Mouse (Mus musculus) forebrain, embryonic 10.5 days (tissue): Measurements from ENCODE around the gene Fam214b. TPM values are rescaled to one million over a fixed set of nuclear protein-coding genes. Genes with fewer than 3 reads are reported as not detected.

Experiments
- DNase-seq: peaks from one replicate; pipeline ENCODE4 v3.0.0-alpha.2; 2017; ENCODE audit warnings: low spot score; ENCODE audit errors: extremely low spot score
- H3K27ac ChIP-seq: fragments of 300-500 bp; sonication (generic); 2 replicates; pipeline ENCODE4 v1.5.1; 2016; ENCODE audit warnings: mild to moderate bottlenecking
- H3K27me3 ChIP-seq: fragments of 300-500 bp; sonication (generic); 2 replicates; pipeline ENCODE4 v1.6.1; 2016; ENCODE audit warnings: mild to moderate bottlenecking; ENCODE audit not compliant: poor library complexity, severe bottlenecking
- H3K36me3 ChIP-seq: fragments of 300-500 bp; sonication (generic); replicated peaks from 2 replicates; pipeline ENCODE4 v1.6.1; 2016; ENCODE audit warnings: mild to moderate bottlenecking, moderate library complexity
- H3K4me1 ChIP-seq: fragments of 300-500 bp; sonication (generic); 2 replicates; pipeline ENCODE4 v1.6.1; 2016
- H3K4me3 ChIP-seq: fragments of 300-500 bp; sonication (generic); 2 replicates; pipeline ENCODE4 v1.5.1; 2016; ENCODE audit warnings: mild to moderate bottlenecking, moderate library complexity
- H3K9me3 ChIP-seq: fragments of 300-500 bp; sonication (generic); 2 replicates; pipeline ENCODE4 v1.6.1; 2016; ENCODE audit warnings: mild to moderate bottlenecking, moderate library complexity
- WGBS: fragments of 180-500 bp; shearing (Covaris S2); methylation state at CpG from one replicate; pipeline ENCODE4 v1.1.7; 2016; 5-methylcytosine and 5-hydroxymethylcytosine counted together
- polyA plus RNA-seq: library from polyadenylated mRNA; unstranded; fragments of >200 nt; fragmentation: Nextera tagmentation; extraction: Ambion mirVana; gene quantifications from 2 replicates; pipeline ENCODE4 v1.2.1, GENCODE M21; 2016

Fam214b gene
- polyA plus RNA-seq, 1 experiment from 2014 or later = 20.3 TPM

DNA sequence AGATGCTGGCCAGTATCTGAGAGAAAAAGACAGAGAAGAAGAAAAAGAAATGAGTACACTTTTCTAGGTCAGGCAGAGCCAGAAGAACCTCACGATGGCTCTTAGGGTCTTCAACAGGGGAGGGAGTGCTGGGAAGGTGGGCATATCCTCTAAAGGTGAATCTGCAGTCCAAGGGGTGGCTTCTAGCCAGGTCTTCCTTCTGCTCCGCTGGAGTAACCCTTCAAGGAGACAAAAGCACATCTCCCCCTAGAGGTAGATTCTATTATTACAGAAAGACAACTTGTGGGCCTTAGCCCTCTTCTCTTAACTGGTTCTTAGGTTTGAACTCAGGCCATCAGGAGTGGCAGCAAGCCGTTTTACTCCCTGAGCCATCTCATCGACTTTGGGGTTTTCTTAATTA is 6.6 kb upstream of the Fam214b start:
- H3K27me3 ChIP-seq = peaks cover 3% of the 10 kb centered on the region
- DNase-seq = no peak
- H3K9me3 ChIP-seq = no peaks in the 10 kb centered on the region
- no peaks in the 10 kb centered on the region for H3K36me3 ChIP-seq
- H3K27ac ChIP-seq = no peak overlapping the region
- H3K4me3 ChIP-seq = no peak overlapping the region
- WGBS = 12% methylated on average over 4 of the region's 4 CpGs
- H3K4me1 ChIP-seq = peaks cover 8% of the 10 kb centered on the region

GRCm38 (mm10) chr4:43047231-43047630 is 1.2 kb upstream of the Fam214b start:
- peaks cover 54% of the 10 kb centered on the region for H3K4me1 ChIP-seq
- no peaks in the 10 kb centered on the region for H3K27me3 ChIP-seq
- no peaks in the 10 kb centered on the region for H3K9me3 ChIP-seq
- peak overlapping the region; percentile 72 for H3K27ac ChIP-seq
- WGBS = 13% methylated on average over 5 of the region's 5 CpGs
- H3K4me3 ChIP-seq = peak overlapping the region; percentile 25; the same call in 1 of the 2 replicates
- no peaks in the 10 kb centered on the region for H3K36me3 ChIP-seq
- DNase-seq = peak; percentile 55

DNA sequence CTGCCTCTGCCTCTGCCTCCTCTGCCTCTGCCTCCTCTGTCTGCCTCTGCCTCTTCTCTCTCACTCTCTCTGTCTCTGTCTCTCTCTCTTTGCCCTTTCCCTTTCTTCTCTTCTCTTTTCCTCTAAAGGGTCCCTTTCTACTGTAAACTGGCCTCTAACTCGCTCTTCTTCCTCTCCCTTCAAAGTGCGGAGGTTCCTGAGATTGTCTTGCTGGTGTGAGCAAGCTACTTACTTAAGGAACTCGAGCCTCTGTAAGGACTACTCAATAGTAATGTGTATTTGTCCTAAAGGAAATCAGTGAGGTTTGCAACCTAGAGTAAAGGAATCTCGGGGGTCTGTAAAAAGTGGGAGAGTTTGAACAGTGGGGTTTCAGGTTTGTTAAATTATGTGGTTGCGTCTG is 587 bp upstream of the Fam214b start:
- peaks cover 53% of the 10 kb centered on the region for H3K4me1 ChIP-seq
- H3K36me3 ChIP-seq = no peaks in the 10 kb centered on the region
- peak overlapping the region; percentile 64 for H3K4me3 ChIP-seq
- no peaks in the 10 kb centered on the region for H3K9me3 ChIP-seq
- no peak for DNase-seq
- no peak overlapping the region for H3K27ac ChIP-seq
- H3K27me3 ChIP-seq = no peaks in the 10 kb centered on the region
- WGBS = 61% methylated on average over 5 of the region's 5 CpGs

DNA sequence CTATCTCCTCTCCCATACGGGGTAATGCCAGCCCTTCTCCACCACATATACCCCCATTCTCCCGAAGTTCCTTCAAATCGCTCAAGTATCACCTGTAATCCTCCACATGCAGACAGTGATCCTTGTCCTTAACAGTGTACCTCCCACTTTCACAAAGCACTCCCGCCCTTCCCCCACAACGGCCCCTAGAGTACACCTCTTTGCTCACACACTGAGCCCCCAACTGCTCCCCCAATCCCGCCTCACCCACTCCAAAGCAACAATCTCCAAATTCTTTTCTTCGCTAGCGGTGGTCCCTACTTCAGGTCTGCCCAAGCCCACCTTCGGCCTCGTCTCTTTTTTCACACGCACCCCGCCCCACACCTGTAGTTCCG is 748 bp downstream of the Fam214b start:
- H3K36me3 ChIP-seq = no peaks in the 10 kb centered on the region
- no peak for DNase-seq
- no peaks in the 10 kb centered on the region for H3K9me3 ChIP-seq
- peaks cover 65% of the 10 kb centered on the region for H3K4me1 ChIP-seq
- H3K27me3 ChIP-seq = no peaks in the 10 kb centered on the region
- peak overlapping the region; percentile 64 for H3K4me3 ChIP-seq
- 6% methylated on average over 13 of the region's 13 CpGs for WGBS
- H3K27ac ChIP-seq = peak overlapping the region; percentile 93

DNA sequence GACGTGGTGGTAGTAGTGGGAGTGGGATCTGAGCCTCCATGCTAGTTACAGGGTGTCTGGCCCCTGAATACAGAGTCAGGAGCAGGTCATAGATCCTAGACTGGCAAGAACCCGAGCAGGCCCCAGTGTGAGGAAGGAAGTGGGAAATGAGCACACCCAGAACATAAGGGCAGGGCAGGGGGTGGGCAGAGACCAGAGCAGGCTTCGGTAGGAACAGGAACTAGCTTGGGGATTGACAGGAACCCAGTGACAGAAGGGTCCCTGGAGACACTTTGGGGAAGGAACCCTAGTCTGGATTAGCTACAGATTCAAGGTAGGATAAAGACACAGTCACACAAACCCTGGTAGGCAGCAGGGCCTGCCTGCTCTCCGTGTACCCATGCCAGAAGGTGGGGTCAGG is 1.3 kb downstream of the Fam214b start:
- Histone ChIP-seq H3K4me1 (peaks cover 71% of the 10 kb centered on the region), H3K4me3 (peak overlapping the region; percentile 64), H3K36me3 (no peaks in the 10 kb centered on the region), H3K9me3 (no peaks in the 10 kb centered on the region), H3K27ac (peak overlapping the region; percentile 93), H3K27me3 (no peaks in the 10 kb centered on the region)
- 21% methylated on average over 4 of the region's 4 CpGs for WGBS
- peak; percentile 36 for DNase-seq

- Histone ChIP-seq H3K27ac (peak overlapping the region; percentile 93), H3K9me3 (no peaks in the 10 kb centered on the region), H3K4me3 (peak overlapping the region; percentile 64), H3K4me1 (peaks cover 80% of the 10 kb centered on the region), H3K36me3 (no peaks in the 10 kb centered on the region), H3K27me3 (0 out of 2 replicates have a peak, but pooled peaks cover 4% of the 10 kb centered on the region)
- 12% methylated on average over 7 of the region's 7 CpGs for WGBS
- DNase-seq = peak; percentile 88
Observed at GRCm38 (mm10) chr4:43043644-43044357, 2.2 kb downstream of the Fam214b start.

DNA sequence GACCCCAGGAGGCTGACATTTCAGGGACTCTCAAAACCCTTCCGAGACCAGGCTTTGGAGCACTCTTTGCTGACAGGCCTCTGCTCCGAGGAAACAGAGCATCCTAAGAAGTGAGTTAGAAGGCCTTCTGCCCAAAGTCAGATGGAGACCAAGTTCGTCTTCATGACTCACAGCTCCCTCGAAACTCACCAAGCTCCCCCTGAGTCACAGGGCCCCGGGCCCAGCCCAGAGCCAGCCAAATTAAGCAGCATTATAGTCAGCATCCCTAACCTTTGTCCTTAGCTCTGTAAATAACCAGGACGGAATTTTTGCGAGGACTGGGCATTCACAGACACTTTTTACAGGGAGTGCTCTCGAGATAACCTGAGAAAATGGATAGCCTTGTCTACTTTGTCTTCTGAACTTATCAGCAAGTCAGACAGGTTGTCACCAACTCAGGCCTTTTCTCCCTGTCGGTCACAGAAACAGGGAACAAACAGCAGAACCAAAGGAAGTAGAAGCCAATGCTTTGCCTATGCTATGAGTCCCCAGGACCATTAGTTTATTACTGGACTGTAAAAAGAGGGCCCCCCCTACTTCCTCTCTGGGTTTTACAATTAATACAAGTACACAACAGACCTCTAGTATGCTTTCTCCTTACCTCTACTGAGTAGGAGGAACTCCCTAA is 5.0 kb downstream of the Fam214b start:
- peaks cover 74% of the 10 kb centered on the region for H3K4me1 ChIP-seq
- H3K36me3 ChIP-seq = peaks cover 11% of the 10 kb centered on the region
- H3K4me3 ChIP-seq = peak overlapping the region; percentile 78; the same call in 1 of the 2 replicates
- 0 out of 2 replicates have a peak, but pooled peaks cover 4% of the 10 kb centered on the region for H3K27me3 ChIP-seq
- 76% methylated on average over 9 of the region's 9 CpGs for WGBS
- H3K9me3 ChIP-seq = no peaks in the 10 kb centered on the region
- peak overlapping the region; percentile 87 for H3K27ac ChIP-seq
- DNase-seq = no peak

GRCm38 (mm10) chr4:43040114-43040572 is 5.9 kb downstream of the Fam214b start:
- Histone ChIP-seq H3K4me1 (peaks cover 66% of the 10 kb centered on the region), H3K27me3 (0 out of 2 replicates have a peak, but pooled peaks cover 4% of the 10 kb centered on the region), H3K4me3 (peak overlapping the region; percentile 78), H3K36me3 (peaks cover 20% of the 10 kb centered on the region), H3K27ac (peak overlapping the region; percentile 87), H3K9me3 (no peaks in the 10 kb centered on the region)
- WGBS = 0% methylated on average over 25 of the region's 25 CpGs
- peak; percentile 95 for DNase-seq

DNA sequence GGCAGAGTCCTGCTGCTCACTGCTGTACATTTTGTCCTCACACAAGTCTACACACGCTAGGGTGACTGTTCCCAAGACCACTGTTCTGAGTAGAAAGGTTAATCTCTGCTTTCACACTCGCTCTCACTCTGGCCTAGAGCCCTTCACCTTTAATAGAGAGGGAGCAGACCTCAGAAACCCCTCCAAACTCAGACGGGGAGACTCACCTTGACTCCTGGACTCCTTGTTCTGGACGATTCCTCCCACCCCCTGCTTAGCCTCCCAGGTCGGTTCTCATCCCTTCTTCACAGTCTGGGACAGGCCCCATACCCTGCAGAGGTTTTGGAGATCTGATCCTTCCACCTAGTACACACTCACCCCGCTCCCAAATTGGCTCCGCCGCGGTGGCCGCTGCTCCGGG is 6.4 kb downstream of the Fam214b start:
- Histone ChIP-seq H3K9me3 (no peaks in the 10 kb centered on the region), H3K27me3 (0 out of 2 replicates have a peak, but pooled peaks cover 4% of the 10 kb centered on the region), H3K4me1 (peaks cover 61% of the 10 kb centered on the region), H3K36me3 (peaks cover 25% of the 10 kb centered on the region), H3K4me3 (peak overlapping the region; percentile 78), H3K27ac (peak overlapping the region; percentile 87)
- 2% methylated on average over 11 of the region's 11 CpGs for WGBS
- DNase-seq = no peak

DNA sequence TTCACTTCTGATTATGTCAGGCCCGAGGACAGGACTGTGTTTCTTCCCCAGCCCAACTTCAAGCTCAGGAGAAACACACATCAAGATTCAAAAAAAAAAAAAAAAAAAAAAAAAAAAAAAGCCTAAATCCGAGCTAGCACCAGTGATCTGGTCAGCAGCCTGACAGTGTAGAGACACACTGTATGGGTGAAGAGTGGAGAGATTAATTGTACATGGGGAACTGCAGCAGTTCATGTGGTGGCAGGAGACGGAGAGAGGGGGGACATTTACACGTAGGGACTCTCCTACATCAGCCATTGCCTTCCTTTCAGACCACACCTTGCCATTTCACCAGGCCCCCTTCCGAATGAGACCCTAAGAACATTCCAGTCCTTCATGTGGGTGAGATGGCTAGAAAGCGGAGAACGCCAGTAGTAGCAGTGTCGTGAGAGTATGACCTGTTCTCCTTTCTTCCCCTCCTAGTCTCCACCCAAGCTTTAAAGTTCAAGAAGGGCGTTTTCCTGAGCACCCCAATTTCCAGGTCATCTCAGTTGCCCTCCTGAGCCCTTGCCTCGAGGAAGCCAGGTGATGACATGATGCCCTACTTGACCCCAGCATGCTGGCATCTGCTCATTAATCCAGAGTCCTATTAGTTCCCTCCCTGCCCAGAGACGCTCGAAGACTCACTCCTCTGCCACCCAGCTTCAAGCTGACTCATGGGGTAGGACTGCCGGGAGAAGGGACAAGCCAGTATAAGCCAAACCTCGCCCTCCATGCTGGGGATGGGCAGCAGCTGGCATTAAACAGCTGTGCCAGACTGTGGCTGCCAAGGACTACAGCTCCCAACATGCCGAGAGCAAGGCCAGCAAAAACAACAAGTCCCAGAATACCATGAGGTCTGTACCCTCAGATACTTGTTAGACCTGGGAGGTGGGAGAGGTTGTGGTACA is 7.2 kb downstream of the Fam214b start:
- Histone ChIP-seq H3K27me3 (0 out of 2 replicates have a peak, but pooled peaks cover 4% of the 10 kb centered on the region), H3K9me3 (no peaks in the 10 kb centered on the region), H3K4me3 (peak overlapping the region; percentile 78), H3K36me3 (peaks cover 33% of the 10 kb centered on the region), H3K4me1 (peaks cover 53% of the 10 kb centered on the region), H3K27ac (peak overlapping the region; percentile 87)
- no peak for DNase-seq
- 64% methylated on average over 15 of the region's 15 CpGs for WGBS

- Histone ChIP-seq H3K27ac (0 out of 2 replicates have a peak overlapping the region, but pooled peaks have one; percentile 25), H3K4me1 (peaks cover 45% of the 10 kb centered on the region), H3K36me3 (peaks cover 41% of the 10 kb centered on the region), H3K4me3 (no peak overlapping the region), H3K27me3 (0 out of 2 replicates have a peak, but pooled peaks cover 4% of the 10 kb centered on the region), H3K9me3 (no peaks in the 10 kb centered on the region)
- 73% methylated on average over 4 of the region's 4 CpGs for WGBS
- no peak for DNase-seq
Observed at GRCm38 (mm10) chr4:43037860-43038566, 8.0 kb downstream of the Fam214b start.

DNA sequence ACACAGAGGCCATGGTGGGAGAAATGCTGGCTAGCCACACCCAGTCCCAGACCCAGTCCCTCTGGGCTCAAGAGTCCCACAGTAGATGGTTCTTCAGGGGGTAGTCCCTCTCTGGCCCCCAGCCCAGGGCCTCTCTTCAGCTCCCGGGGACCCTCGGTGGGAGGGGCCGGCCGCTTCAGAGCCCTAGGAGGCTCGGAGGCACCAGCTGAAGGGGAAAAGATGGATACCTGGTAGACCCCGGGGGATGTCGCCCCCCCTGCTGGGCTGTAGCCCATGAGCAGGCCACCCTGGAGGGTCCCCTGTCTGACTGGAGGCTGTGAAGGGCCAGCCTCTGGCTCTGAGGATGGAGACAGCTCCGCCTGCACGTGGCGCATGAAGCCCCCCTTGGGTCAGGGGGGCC is 9.7 kb downstream of the Fam214b start:
- peaks cover 48% of the 10 kb centered on the region for H3K36me3 ChIP-seq
- no peak for DNase-seq
- no peaks in the 10 kb centered on the region for H3K9me3 ChIP-seq
- no peak overlapping the region for H3K4me3 ChIP-seq
- H3K27ac ChIP-seq = peak overlapping the region; percentile 6; the same call in 1 of the 2 replicates
- 88% methylated on average over 10 of the region's 10 CpGs for WGBS
- H3K27me3 ChIP-seq = 0 out of 2 replicates have a peak, but pooled peaks cover 4% of the 10 kb centered on the region
- peaks cover 54% of the 10 kb centered on the region for H3K4me1 ChIP-seq
